Mouse (Mus musculus) forebrain, postnatal 0 days (tissue): ENCODE results near the gene Pik3ca. TPM values are rescaled to one million over a fixed set of nuclear protein-coding genes. Genes with fewer than 3 reads are reported as not detected.

ENCODE experiments used
- ATAC-seq: fragments of 200-750 bp; cut with Nextera tagmentation; 2 replicates; pipeline ENCODE4 v1.8.0; 2017; ENCODE audit warnings: mild to moderate bottlenecking, moderate library complexity
- DNase-seq: peaks from one replicate; pipeline ENCODE4 v3.0.0-alpha.2; 2015
- H3K27ac ChIP-seq: fragments of 300-500 bp; sonication (generic); 2 replicates; pipeline ENCODE4 v1.5.1; 2014; ENCODE audit warnings: low read depth, mild to moderate bottlenecking, antibody characterized with exemption, low read length, moderate library complexity, mixed read lengths
- H3K27me3 ChIP-seq: fragments of 300-500 bp; sonication (generic); 2 replicates; pipeline ENCODE4 v1.6.1; 2014; ENCODE audit warnings: mild to moderate bottlenecking, low read length, mixed read lengths; ENCODE audit not compliant: insufficient read depth
- H3K36me3 ChIP-seq: fragments of 300-500 bp; sonication (generic); 2 replicates; pipeline ENCODE4 v1.6.1; 2014; ENCODE audit warnings: mild to moderate bottlenecking, moderate library complexity; ENCODE audit not compliant: insufficient read depth
- H3K4me1 ChIP-seq: fragments of 300-500 bp; sonication (generic); 2 replicates; pipeline ENCODE4 v1.6.1; 2014; ENCODE audit warnings: antibody characterized with exemption; ENCODE audit not compliant: insufficient read depth
- H3K4me2 ChIP-seq: fragments of 300-500 bp; sonication (generic); 2 replicates; pipeline ENCODE4 v1.6.1; 2014; ENCODE audit warnings: low read depth, mild to moderate bottlenecking, moderate library complexity
- H3K4me3 ChIP-seq: fragments of 300-500 bp; sonication (generic); 2 replicates; pipeline ENCODE4 v1.5.1; 2014; ENCODE audit warnings: low read depth, low read length, mixed read lengths
- H3K9ac ChIP-seq: fragments of 300-500 bp; sonication (generic); 2 replicates; pipeline ENCODE4 v1.6.1; 2014; ENCODE audit warnings: mild to moderate bottlenecking
- H3K9me3 ChIP-seq: fragments of 300-500 bp; sonication (generic); 2 replicates; pipeline ENCODE4 v1.6.1; 2016; ENCODE audit warnings: low read length
- CTCF ChIP-seq: sonication (generic); IDR thresholded peaks from 2 replicates; pipeline ENCODE4 v1.5.1; 2016; ENCODE audit warnings: antibody characterized with exemption, control low read depth, low read depth
- WGBS: fragments of 180-500 bp; shearing (Covaris S2); extraction: QIAGEN DNeasy Blood & Tissue Kit; methylation state at CpG from one replicate; pipeline ENCODE4 v1.1.7; 2014; 5-methylcytosine and 5-hydroxymethylcytosine counted together
- polyA plus RNA-seq: library from polyadenylated mRNA; unstranded; fragments of >200 nt; fragmentation: Nextera tagmentation; extraction: Ambion mirVana; gene quantifications from 2 replicates; pipeline ENCODE4 v1.2.1, GENCODE M21; 2015
- total RNA-seq: library from RNA; depleted of rRNA; stranded (reverse); fragments of >200 nt; gene quantifications from 2 replicates; pipeline ENCODE4 v1.2.3, GENCODE M21; 2014

Pik3ca gene
- total and polyA plus RNA-seq, 2 experiments from 2014 or later: 8.0 to 55.4 TPM

DNA sequence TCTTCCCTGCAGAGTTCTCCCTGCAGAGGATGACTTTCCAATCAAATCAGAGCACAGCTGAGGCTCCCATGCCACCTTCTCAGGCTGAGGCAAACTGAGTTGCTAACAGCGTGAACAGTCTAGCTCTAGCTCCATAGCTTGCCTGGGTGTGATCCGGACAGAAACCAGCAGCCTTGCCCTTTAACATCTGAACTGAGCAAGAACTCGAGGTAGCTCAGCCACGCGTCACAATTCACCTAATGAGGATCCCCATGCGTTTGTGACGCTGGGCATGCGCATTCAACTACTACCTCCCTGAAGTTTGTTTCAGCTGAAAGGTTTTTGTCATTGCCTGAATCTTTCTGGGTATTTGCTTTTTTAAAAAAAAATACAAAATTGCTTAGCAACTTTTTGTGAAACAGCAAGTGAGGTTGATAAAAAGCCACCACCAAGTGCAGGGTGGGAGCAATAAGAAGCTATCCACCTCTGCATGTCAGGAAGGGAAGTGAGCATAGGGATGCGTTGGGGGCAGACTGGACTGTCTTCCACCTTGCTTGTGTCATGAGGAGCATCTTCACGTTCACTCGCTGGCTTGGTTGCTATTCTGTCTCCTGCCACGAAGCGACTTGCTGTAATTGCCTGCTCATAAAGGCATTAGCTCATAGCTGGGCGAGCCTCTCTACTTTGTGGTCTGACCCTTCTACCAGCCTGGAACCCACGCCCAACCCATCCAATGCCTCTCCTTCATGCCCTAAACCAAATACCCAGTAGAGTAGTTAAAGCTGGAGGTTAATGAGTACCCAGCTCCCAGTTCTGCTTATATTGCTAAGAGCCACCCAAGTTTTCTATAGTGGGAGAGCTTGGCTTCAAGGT lies 92.8 kb downstream of the Pik3ca start:
- Histone ChIP-seq H3K36me3 (no peaks in the 10 kb centered on the region), H3K27ac (no peak overlapping the region), H3K9me3 (no peaks in the 10 kb centered on the region), H3K9ac (no peak overlapping the region), H3K4me1 (no peaks in the 10 kb centered on the region), H3K27me3 (no peaks in the 10 kb centered on the region), H3K4me3 (no peak overlapping the region), H3K4me2 (no peak overlapping the region)
- DNase-seq (no peak), ATAC-seq (no peak)
- WGBS: 82% methylated on average over 15 of the region's 15 CpGs
- TF ChIP-seq CTCF: no peak

- no peak for DNase-seq
- H3K4me3 ChIP-seq: no peak overlapping the region
Observed at GRCm38 (mm10) chr3:32490928-32491315, 93.5 kb downstream of the Pik3ca start.

GRCm38 (mm10) chr3:32492097-32493090 lies 94.9 kb downstream of the Pik3ca start, which contains the start of gene Kcnmb3:
Gene Kcnmb3 (minus strand): TSS chr3:32492231.
- DNase-seq (no peak), ATAC-seq (no peak)
- Histone ChIP-seq H3K27ac (no peak within 1 kb of the TSS), H3K4me3 (no peak within 1 kb of the TSS), H3K4me2 (no peak within 1 kb of the TSS), H3K9me3 (no peaks in the 10 kb centered on the region), H3K36me3 (no peaks in the 10 kb centered on the region), H3K9ac (no peak within 1 kb of the TSS), H3K4me1 (no peaks in the 10 kb centered on the region), H3K27me3 (no peaks in the 10 kb centered on the region)
- WGBS: 83% methylated on average over 11 of the region's 11 CpGs
- TF ChIP-seq CTCF: no peak

More at GRCm38 (mm10) chr3:32490928-32491315, 93.5 kb downstream of the Pik3ca start:
- Histone ChIP-seq H3K4me2 (no peak overlapping the region), H3K9ac (no peak overlapping the region), H3K9me3 (no peaks in the 10 kb centered on the region), H3K4me1 (no peaks in the 10 kb centered on the region), H3K27ac (no peak overlapping the region), H3K27me3 (no peaks in the 10 kb centered on the region), H3K36me3 (no peaks in the 10 kb centered on the region)
- TF ChIP-seq CTCF: no peak
- ATAC-seq: no peak

DNA sequence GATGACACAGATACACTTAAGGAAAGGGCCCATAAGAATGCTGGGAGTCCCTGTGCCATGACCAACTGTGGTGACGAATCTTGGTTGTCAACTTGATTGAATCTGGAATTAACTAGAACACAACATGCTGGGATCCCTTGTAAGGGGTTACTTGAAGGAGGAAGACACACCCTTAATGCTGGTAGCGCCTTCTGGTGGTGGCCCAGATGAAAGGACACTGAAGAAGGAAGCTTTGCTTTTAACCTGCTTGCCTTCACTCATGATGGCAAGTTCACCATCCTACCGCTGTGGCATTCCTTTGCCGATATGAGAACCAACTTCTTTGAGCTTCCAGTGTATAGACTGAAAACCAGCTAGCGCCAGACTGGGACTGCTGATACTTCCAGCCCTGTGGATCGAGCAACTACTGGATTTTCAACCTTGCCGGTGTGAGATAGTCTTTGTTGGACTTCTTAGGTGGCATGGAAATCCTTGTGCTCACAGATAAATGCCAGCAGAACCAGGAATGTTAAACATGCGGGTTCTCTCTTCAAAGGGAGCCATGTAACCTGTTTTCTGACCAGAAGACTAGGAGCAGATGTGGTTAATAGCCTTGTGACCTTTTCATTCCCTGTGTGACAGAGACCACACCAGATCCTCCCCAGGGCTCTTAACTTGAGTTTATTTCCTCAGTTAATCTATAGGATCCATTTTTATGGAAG lies 97.1 kb downstream of the Pik3ca start:
- peak; percentile 15 for TF ChIP-seq CTCF
- H3K4me1 ChIP-seq: no peaks in the 10 kb centered on the region
- WGBS: 91% methylated on average over 8 of the region's 8 CpGs
- no peak for ATAC-seq
- no peaks in the 10 kb centered on the region for H3K9me3 ChIP-seq
- no peak for DNase-seq
- H3K27ac ChIP-seq: no peak overlapping the region
- no peaks in the 10 kb centered on the region for H3K27me3 ChIP-seq
- no peaks in the 10 kb centered on the region for H3K36me3 ChIP-seq
- H3K4me3 ChIP-seq: no peak overlapping the region
- H3K9ac ChIP-seq: no peak overlapping the region
- no peak overlapping the region for H3K4me2 ChIP-seq

DNA sequence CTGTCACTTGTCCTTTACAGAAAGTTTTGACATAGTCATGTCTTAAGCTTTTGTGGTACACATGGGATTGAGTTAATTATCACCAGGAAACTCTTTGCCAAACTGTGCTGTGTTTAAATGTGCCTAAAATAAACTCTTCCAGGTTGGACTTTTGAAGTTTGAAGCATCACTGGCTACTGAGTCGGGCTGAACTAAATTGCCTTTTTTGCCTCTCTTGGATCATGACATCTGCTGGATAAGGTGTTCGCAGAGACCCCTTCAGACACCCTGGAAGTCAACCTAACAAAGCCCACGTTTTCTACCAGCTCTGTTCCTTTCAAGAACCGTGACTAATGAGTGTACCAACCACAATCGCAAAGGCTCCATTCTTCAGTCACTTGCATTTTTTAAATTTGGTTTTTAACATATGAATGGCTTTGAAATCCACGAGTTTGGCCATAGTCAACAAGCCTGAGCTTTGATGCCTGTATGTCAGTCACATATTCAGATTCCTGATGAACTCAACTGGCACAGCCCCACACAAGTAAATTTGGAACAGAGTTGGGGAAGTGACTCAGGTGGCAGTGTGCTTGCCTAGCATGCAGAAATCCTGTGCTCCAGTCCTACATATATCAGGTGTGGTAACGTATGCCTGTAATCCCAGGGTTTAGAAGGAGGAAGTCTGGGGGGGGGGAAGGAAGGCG lies 97.8 kb downstream of the Pik3ca start:
- DNase-seq (no peak), ATAC-seq (no peak)
- Histone ChIP-seq H3K4me3 (no peak overlapping the region), H3K36me3 (no peaks in the 10 kb centered on the region), H3K4me2 (no peak overlapping the region), H3K4me1 (no peaks in the 10 kb centered on the region), H3K27me3 (no peaks in the 10 kb centered on the region), H3K27ac (no peak overlapping the region), H3K9me3 (no peaks in the 10 kb centered on the region), H3K9ac (no peak overlapping the region)
- WGBS: 29% methylated on average over 8 of the region's 8 CpGs
- TF ChIP-seq CTCF: no peak

DNA sequence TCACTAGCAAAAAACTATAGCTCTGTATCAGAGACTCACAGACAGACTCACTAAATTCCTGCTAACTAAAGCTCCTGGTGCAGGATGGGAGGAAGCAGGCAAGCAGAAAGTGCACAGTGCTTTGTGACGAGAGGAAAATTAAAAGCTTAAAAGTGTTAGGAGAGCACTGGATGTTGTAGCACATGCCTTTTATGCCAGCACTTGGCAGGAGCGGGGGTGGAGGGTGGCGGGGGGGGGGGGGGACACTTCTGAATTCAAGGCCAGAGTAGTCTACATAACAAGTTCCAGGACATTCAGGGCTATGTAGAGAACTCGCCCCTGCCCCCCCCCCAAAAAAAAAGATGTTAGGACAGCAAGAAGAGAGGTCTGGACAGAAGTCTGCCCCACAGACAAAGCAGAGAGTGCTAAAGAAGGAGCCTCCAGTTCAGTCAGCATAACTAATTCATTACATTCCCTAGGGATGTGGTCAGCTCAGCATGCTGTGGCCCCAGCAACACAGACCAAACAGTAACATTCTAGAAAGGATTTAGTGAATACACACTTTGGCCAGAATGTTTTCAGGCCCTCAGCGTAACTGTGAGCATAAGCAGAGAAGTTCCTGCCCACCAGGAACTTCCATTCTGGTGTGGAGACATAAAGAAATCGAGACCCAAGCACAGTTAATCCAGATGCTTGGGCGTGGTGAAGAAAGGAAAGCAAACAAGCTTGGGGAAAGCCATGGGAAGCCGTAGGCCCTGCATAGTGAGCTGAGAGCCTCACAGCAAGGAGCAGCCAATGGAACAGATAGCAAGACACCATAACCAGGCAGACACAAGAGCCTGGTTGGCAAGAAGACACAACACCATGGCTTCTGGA lies 98.6 kb downstream of the Pik3ca start:
- Histone ChIP-seq H3K4me2 (no peak overlapping the region), H3K27ac (no peak overlapping the region), H3K36me3 (no peaks in the 10 kb centered on the region), H3K4me3 (no peak overlapping the region), H3K9ac (no peak overlapping the region), H3K4me1 (no peaks in the 10 kb centered on the region), H3K27me3 (no peaks in the 10 kb centered on the region), H3K9me3 (no peaks in the 10 kb centered on the region)
- no peak for TF ChIP-seq CTCF
- WGBS: 27% methylated on average over 8 of the region's 8 CpGs
- peak; percentile 45; the same call in 1 of the 2 replicates for ATAC-seq
- DNase-seq: no peak
